Mouse (Mus musculus): ENCODE results near the gene Lrfn1. TPM values are rescaled to one million over a fixed set of nuclear protein-coding genes. Genes with fewer than 3 reads are reported as not detected.

Gene Lrfn1
- polyA plus RNA-seq, 1 experiment from 2014 or later, result 1.4 TPM

GRCm38 (mm10) chr7:28441776-28442485, 9.8 kb upstream of the Lrfn1 start:
- Histone ChIP-seq H3K9me3 (replicated peaks; ENCODE audit: control insufficient read depth, low read length) (no peaks in the 10 kb centered on the region), H3K4me1 (ENCODE audit: control insufficient read depth, insufficient read depth, low read length) (no peaks in the 10 kb centered on the region; the same call in 1 of the 2 replicates), H3K4me3 (ENCODE audit: low read depth, low read length) (no peak overlapping the region), H3K4me2 (no peak overlapping the region), H3K36me3 (ENCODE audit: control insufficient read depth, insufficient read depth, low read length) (no peaks in the 10 kb centered on the region), H3K9ac (ENCODE audit: low read depth, low read length) (no peak overlapping the region), H3K27me3 (ENCODE audit: control insufficient read depth, insufficient read depth, low read length) (peaks cover 8% of the 10 kb centered on the region), H3K27ac (ENCODE audit: low read depth, low read length) (no peak overlapping the region)
- no peak for ATAC-seq (replicated peaks; ENCODE audit: insufficient number of reproducible peaks, low FRiP score, low TSS enrichment)
- 81% methylated on average over 13 of the region's 14 CpGs for WGBS (ENCODE audit: insufficient replicate concordance)

GRCm38 (mm10) chr7:28442688-28443087, 9.1 kb upstream of the Lrfn1 start:
- no peak for ATAC-seq (replicated peaks; ENCODE audit: insufficient number of reproducible peaks, low FRiP score, low TSS enrichment)
- Histone ChIP-seq H3K36me3 (ENCODE audit: control insufficient read depth, insufficient read depth, low read length) (no peaks in the 10 kb centered on the region), H3K9me3 (replicated peaks; ENCODE audit: control insufficient read depth, low read length) (no peaks in the 10 kb centered on the region), H3K4me1 (ENCODE audit: control insufficient read depth, insufficient read depth, low read length) (0 out of 2 replicates have a peak, but pooled peaks cover 3% of the 10 kb centered on the region), H3K9ac (ENCODE audit: low read depth, low read length) (no peak overlapping the region), H3K4me3 (ENCODE audit: low read depth, low read length) (no peak overlapping the region), H3K27ac (ENCODE audit: low read depth, low read length) (no peak overlapping the region), H3K27me3 (ENCODE audit: control insufficient read depth, insufficient read depth, low read length) (peaks cover 8% of the 10 kb centered on the region), H3K4me2 (no peak overlapping the region)
- 40% methylated on average over 4 of the region's 4 CpGs for WGBS (ENCODE audit: insufficient replicate concordance)

- Histone ChIP-seq H3K4me2 (no peak overlapping the region), H3K4me3 (ENCODE audit: low read depth, low read length) (no peak overlapping the region), H3K27me3 (ENCODE audit: control insufficient read depth, insufficient read depth, low read length) (peaks cover 8% of the 10 kb centered on the region), H3K36me3 (ENCODE audit: control insufficient read depth, insufficient read depth, low read length) (no peaks in the 10 kb centered on the region), H3K9me3 (replicated peaks; ENCODE audit: control insufficient read depth, low read length) (no peaks in the 10 kb centered on the region), H3K4me1 (ENCODE audit: control insufficient read depth, insufficient read depth, low read length) (0 out of 2 replicates have a peak, but pooled peaks cover 3% of the 10 kb centered on the region), H3K27ac (ENCODE audit: low read depth, low read length) (no peak overlapping the region), H3K9ac (ENCODE audit: low read depth, low read length) (no peak overlapping the region)
- 75% methylated on average over 13 of the region's 13 CpGs for WGBS (ENCODE audit: insufficient replicate concordance)
- no peak for ATAC-seq (replicated peaks; ENCODE audit: insufficient number of reproducible peaks, low FRiP score, low TSS enrichment)
Observed at GRCm38 (mm10) chr7:28444344-28444974, 7.3 kb upstream of the Lrfn1 start.

DNA sequence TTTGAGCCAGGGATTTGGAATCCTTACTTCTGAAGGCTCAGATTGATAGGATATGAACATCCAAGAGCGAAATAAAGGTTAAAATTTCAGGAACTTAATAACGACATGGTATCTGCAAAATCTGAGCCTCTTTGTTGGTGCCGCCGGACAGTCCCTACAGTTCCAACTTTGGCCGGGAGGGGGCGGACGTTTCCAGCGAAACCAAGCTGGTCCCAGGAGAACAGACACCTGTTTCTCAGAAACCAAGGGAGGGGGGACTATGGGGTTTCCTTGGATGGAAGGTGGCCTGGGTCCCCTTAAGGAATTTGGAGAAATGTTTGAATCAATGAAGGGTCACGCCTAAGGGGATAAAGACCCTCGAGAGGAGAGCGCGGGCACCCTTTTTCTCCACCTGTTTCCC, 5.3 kb upstream of the Lrfn1 start:
- Histone ChIP-seq H3K4me3 (ENCODE audit: low read depth, low read length) (no peak overlapping the region), H3K27me3 (ENCODE audit: control insufficient read depth, insufficient read depth, low read length) (peaks cover 8% of the 10 kb centered on the region), H3K27ac (ENCODE audit: low read depth, low read length) (no peak overlapping the region), H3K4me2 (no peak overlapping the region), H3K36me3 (ENCODE audit: control insufficient read depth, insufficient read depth, low read length) (no peaks in the 10 kb centered on the region), H3K9ac (ENCODE audit: low read depth, low read length) (no peak overlapping the region), H3K9me3 (replicated peaks; ENCODE audit: control insufficient read depth, low read length) (no peaks in the 10 kb centered on the region), H3K4me1 (ENCODE audit: control insufficient read depth, insufficient read depth, low read length) (0 out of 2 replicates have a peak, but pooled peaks cover 3% of the 10 kb centered on the region)
- 6% methylated on average over 12 of the region's 12 CpGs for whole genome bisulfite sequencing (ENCODE audit: insufficient replicate concordance)
- no peak for ATAC-seq (replicated peaks; ENCODE audit: insufficient number of reproducible peaks, low FRiP score, low TSS enrichment)

DNA sequence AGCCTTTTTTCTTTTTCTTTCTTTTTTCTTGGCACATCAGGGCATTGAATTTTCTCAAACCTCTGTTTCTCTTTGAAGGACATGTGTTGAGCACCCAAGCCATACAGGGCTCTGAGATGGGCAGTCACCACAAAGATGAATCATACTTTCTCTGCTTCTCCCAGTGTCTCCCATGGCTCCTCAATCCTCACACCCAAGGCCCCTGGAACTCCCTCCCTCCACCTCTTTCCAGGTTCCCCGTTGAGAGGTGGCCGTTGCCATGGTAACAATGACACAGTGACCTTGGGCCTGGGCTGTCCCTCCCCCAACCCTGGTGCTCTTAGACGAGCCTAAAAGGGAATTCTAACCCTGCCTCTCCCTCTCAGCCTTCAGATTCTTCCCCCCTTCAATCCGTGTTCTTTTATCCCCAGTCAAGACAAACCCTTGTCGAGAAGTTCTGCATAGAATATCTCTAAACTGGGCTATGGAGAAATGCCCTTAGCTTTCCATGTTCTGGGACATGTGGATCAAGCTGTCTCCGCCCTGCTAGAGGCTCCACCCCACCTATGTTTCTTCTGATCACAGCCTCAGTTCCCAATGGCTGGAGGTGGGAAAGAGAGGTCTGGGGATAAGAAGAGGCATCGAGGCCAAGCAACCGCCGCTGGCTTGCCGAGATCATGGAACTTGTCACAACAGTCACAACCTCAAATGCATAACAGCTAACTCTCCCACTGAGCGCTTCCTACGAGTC, 4.5 kb upstream of the Lrfn1 start:
- Histone ChIP-seq H3K4me2 (no peak overlapping the region), H3K27ac (ENCODE audit: low read depth, low read length) (no peak overlapping the region), H3K9me3 (replicated peaks; ENCODE audit: control insufficient read depth, low read length) (no peaks in the 10 kb centered on the region), H3K9ac (ENCODE audit: low read depth, low read length) (0 out of 2 replicates have a peak overlapping the region, but pooled peaks have one; percentile 22), H3K4me3 (ENCODE audit: low read depth, low read length) (no peak overlapping the region; the same call in 1 of the 2 replicates), H3K27me3 (ENCODE audit: control insufficient read depth, insufficient read depth, low read length) (peaks cover 8% of the 10 kb centered on the region), H3K36me3 (ENCODE audit: control insufficient read depth, insufficient read depth, low read length) (no peaks in the 10 kb centered on the region), H3K4me1 (ENCODE audit: control insufficient read depth, insufficient read depth, low read length) (0 out of 2 replicates have a peak, but pooled peaks cover 3% of the 10 kb centered on the region)
- WGBS (ENCODE audit: insufficient replicate concordance), result 19% methylated on average over 12 of the region's 12 CpGs
- ATAC-seq (replicated peaks; ENCODE audit: insufficient number of reproducible peaks, low FRiP score, low TSS enrichment), result no peak

DNA sequence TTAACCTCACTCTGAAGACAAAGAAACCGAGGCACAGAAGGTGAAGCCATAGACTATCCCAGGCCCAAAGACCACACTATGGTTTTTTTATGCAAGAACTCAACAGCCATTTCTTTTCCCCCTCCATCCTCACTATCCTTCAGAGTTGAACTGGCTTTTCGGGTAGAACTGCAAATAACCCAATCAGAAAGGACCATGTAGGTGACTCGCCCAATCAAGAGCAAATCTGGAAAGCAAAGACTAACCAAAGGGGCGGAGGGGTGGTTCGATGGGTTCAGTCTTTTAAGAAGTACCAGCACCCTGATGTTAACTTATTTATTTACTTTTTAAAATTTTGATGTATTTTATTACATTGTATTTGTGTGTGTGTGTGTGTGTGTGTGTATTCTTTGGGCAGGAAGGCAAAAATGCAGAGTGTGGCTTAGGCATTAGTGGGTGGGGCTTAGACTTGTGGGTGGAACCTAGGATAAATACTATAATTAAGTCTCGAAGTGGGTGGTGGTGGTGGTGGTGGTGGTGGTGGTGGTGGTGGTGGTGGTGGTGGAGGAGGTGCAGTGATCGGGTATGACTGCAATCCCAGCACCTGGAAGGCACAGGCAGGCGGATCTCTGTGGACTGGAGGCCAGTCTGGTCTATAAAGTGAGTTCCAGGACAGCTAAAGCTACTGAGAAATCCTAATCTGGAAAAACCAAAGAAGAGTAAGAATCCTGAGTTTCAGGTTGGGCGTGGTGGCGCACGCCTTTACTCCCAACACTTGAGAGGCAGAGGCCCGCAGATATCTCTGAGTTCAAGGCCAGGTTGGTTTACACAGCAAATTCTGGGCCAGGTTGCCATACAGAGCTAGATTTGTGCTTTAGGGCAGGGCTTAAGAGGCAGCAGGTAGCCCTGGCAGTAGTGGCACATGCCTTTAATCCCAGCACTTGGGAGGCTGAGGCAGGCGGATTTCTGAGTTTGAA, 3.6 kb upstream of the Lrfn1 start:
- H3K4me3 ChIP-seq (ENCODE audit: low read depth, low read length), result no peak overlapping the region
- 66% methylated on average over 13 of the region's 13 CpGs for WGBS (ENCODE audit: insufficient replicate concordance)
- ATAC-seq (replicated peaks; ENCODE audit: insufficient number of reproducible peaks, low FRiP score, low TSS enrichment), result no peak

DNA sequence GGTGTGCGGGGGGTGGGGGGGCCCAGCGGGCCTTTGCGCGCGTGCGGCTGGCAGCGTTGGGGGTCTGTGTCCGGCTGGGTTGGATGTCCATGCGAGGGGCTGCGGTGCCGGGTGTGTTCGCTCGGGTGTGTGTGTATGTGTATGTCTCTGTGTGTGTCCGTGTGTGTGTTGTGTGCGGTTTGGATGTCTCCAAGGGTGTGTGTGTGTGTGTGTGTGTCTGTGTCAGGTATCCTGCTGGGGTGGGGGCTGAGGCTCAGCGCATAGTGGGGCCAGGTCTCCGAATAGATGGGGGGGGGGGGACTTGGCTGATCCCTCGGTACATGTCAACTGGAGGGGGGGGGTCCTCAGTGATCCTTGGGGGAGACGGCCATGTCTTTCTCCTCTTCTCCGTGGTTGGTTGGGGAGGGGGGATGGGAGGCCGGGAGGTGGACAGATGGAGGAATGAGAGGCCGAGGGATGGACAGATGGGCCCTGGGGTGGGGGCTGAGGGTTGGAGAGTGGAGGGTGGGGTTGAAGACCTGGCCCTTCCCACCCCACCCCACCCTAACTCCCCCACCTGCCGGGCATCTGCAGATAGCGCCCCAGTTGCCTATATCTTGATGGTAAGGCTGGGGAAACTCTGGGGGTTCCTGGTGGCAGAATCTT, 703 bp downstream of the Lrfn1 start:
- Histone ChIP-seq H3K9ac (ENCODE audit: low read depth, low read length) (peak overlapping the region; percentile 78), H3K4me3 (ENCODE audit: low read depth, low read length) (peak overlapping the region; percentile 80), H3K9me3 (replicated peaks; ENCODE audit: control insufficient read depth, low read length) (no peaks in the 10 kb centered on the region), H3K36me3 (ENCODE audit: control insufficient read depth, insufficient read depth, low read length) (no peaks in the 10 kb centered on the region), H3K4me2 (peak overlapping the region; percentile 99), H3K4me1 (ENCODE audit: control insufficient read depth, insufficient read depth, low read length) (0 out of 2 replicates have a peak, but pooled peaks cover 3% of the 10 kb centered on the region), H3K27me3 (ENCODE audit: control insufficient read depth, insufficient read depth, low read length) (0 out of 2 replicates have a peak, but pooled peaks cover 3% of the 10 kb centered on the region), H3K27ac (ENCODE audit: low read depth, low read length) (no peak overlapping the region)
- 2% methylated on average over 24 of the region's 24 CpGs for WGBS (ENCODE audit: insufficient replicate concordance)
- ATAC-seq (replicated peaks; ENCODE audit: insufficient number of reproducible peaks, low FRiP score, low TSS enrichment), result 0 out of 2 replicates have a peak, but pooled peaks have one; percentile 36

More for the DNA sequence above, 3.6 kb upstream of the Lrfn1 start:
- no peak overlapping the region for H3K27ac ChIP-seq (ENCODE audit: low read depth, low read length)
- H3K4me2 ChIP-seq, result no peak overlapping the region
- H3K9me3 ChIP-seq (replicated peaks; ENCODE audit: control insufficient read depth, low read length), result no peaks in the 10 kb centered on the region
- no peaks in the 10 kb centered on the region for H3K36me3 ChIP-seq (ENCODE audit: control insufficient read depth, insufficient read depth, low read length)
- H3K9ac ChIP-seq (ENCODE audit: low read depth, low read length), result no peak overlapping the region
- peaks cover 8% of the 10 kb centered on the region for H3K27me3 ChIP-seq (ENCODE audit: control insufficient read depth, insufficient read depth, low read length)
- H3K4me1 ChIP-seq (ENCODE audit: control insufficient read depth, insufficient read depth, low read length), result 0 out of 2 replicates have a peak, but pooled peaks cover 5% of the 10 kb centered on the region

Data from heart, embryonic 11.5 days (tissue).